Mouse (Mus musculus) thymus, adult 2 months (tissue): ENCODE measurements around the gene Lgi4.

Experiments
- CTCF ChIP-seq: fragments of 200-500 bp; IDR thresholded peaks from 2 replicates; pipeline ENCODE4 v1.5.1; 2012; ENCODE audit warnings: mild to moderate bottlenecking, control low read depth, low read length, moderate library complexity, borderline replicate concordance; ENCODE audit not compliant: control insufficient read depth, poor library complexity, insufficient read depth; ENCODE audit errors: extremely low read depth
- POLR2A ChIP-seq: fragments of 200-500 bp; IDR thresholded peaks from 2 replicates; pipeline ENCODE4 v1.6.1; 2012; ENCODE audit warnings: mild to moderate bottlenecking, low read length, control low read depth, moderate library complexity; ENCODE audit not compliant: control insufficient read depth, poor library complexity, insufficient read depth; ENCODE audit errors: extremely low read depth

DNA sequence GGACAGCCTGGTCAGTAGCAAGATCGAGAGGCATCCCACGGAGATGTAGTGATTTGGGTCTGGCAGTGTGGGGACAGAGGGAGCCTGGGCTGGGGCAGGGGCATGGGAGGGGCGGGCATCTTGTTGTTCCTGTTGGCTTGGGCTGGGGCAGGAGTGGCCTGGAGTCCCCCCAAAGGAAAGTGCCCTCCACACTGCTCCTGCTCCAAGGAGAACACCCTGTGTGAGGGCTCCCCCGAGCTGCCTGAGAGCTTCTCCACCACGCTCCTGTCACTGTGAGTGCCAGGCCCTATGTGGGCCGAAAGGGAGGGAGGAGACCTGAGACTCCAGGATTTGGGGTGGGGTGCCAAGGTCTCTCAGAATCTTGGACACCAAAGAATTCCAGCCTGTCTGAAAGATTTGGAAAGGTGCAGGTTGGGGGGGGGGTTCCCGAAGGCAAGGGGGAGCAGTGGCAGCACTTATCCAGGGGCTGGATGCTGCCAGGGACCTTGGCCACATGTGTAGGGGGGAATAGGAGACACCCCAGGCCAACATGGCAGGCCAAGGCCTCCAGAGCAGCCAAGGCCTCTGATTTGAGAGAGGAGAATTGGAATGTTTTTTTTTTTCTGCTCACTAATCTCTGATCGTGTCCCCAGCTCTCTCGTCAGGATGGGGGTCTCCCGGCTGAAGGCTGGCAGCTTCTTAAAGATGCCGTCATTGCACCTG lies 928 bp downstream of the Lgi4 start:
- TF ChIP-seq CTCF (no peak), POLR2A (no peak)
